Mouse (Mus musculus) liver, embryonic 14.5 days (tissue): ENCODE data around the gene Tesk1.

Experiments
- CTCF ChIP-seq: IDR thresholded peaks from 2 replicates; pipeline ENCODE4 v1.5.1; 2016; ENCODE audit warnings: antibody characterized with exemption, low read depth, control low read depth
- EP300 ChIP-seq: IDR thresholded peaks from 2 replicates; pipeline ENCODE4 v1.6.1; 2016; ENCODE audit warnings: antibody characterized with exemption, low read depth

DNA sequence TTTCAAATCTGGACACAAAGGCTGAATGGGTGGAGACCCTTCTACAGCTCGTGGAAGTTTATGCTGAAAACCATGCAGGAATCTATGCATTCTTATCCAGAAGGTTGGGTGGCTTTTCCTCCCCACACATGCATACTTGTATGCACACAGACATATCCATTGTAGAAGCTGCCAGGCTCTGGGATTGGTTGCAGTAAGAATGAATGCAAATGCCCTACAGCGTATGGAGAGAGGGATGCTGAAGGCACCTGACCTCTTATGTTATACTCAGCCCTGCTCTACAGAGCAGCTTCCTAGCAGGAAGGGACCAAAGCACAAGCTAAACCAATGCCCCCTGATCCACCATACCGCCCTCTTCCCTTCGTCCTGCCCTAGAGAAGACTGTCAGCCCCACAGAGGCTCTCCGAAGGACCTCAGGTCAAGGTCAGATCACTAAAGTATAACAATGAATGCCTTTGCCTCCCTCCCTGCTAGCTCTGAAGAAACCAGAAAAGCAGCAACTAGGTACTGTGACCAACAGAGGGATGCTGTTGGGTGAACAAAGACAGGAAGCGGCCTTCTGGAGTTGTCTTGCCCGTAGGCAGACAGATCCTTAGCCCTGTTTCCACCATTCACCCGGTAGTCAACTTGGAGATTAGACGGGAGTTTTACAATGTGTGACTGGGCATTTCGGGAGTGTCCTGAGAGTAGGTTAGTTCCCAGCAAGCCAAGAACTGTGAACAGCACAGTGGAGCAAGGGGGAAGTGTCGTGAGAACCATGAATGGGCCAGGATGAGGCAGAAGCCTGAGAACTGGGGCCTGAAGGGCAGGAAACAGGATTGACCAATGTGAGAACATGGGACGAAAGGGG is 34.4 kb upstream of the Tesk1 start:
- no peak for TF ChIP-seq CTCF
- no peak for TF ChIP-seq EP300
